Mouse (Mus musculus): ENCODE data around the gene B4galt2.

- TF ChIP-seq CTCF (conservative IDR thresholded peaks at IDR 0.05; ENCODE audit: insufficient read depth, insufficient read length, low read depth, low read length): no peak
- no peak for TF ChIP-seq POLR2A (IDR thresholded peaks at IDR 0.05; ENCODE audit: low read depth, low read length)
Observed at GRCm38 (mm10) chr4:117885093-117885492, 1.8 kb upstream of the B4galt2 start.
